Mouse (Mus musculus): ENCODE data around the gene Ntrk2. TPM values are rescaled to one million over a fixed set of nuclear protein-coding genes. Genes with fewer than 3 reads are reported as not detected.

The Ntrk2 gene
- polyA plus RNA-seq, 1 experiment from 2014 or later = 39.8 TPM

DNA sequence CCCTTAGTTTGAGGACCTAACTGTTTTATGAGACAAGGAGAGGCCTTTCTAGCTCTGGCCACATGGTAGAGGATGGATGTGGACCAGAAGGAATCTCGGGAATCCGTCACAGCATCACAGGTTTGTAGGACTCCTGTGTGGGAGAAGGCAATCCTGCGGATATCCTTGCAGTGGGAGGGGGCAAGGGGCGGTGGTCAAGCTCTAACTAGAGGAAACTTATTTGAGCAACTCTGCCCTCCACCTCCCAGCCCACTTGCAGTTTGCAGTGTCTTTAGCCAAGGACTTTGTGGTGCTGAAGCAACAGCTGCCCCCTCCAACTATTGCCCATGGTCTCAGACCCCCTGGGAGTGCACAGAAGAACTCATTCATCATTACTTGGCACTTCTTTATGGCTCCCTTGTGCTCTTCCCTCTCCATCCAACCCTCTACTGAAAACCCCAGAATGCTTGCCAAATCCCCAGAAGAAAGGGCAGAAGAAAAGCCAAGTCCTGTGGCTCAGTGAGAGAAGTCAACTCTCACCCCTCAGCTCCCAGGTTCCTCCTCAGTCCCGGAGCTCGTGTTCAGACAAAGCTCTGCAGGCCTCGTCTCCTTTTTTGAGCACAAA lies 336.9 kb downstream of the Ntrk2 start:
- Histone ChIP-seq H3K4me3 (no peak overlapping the region), H3K4me1 (replicated peaks) (peaks cover 41% of the 10 kb centered on the region), H3K36me3 (no peaks in the 10 kb centered on the region), H3K9me3 (no peaks in the 10 kb centered on the region), H3K27me3 (ENCODE audit: insufficient read depth, poor library complexity, severe bottlenecking) (no peaks in the 10 kb centered on the region), H3K27ac (peak overlapping the region; percentile 81)
- 67% methylated on average over 7 of the region's 7 CpGs for WGBS
- DNase-seq (ENCODE audit: low spot score) = no peak

DNA sequence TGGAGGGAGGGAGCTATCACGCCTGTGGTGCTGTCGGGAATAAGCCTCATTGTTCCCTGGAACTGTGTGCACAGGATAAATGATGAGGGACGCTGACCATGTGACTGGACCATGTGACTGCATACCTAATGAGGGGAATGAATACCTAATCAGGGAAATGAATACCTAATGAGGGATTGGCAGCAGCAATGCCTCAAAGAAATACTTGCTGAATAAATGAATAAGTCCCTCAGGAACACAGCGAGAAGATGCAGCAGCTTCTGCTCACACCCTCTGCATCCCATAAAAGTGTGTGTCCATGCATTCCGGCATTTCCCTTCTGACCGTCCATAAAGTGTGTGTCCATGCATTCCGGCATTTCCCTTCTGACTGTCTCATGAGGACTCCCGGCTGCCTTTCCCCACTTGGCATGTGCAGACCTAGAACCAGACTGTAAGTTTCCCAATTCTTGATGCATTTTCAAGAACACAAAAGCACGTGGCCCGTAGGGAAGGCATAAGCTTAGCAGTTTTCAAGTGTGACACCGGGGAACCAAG lies 338.0 kb downstream of the Ntrk2 start:
- Histone ChIP-seq H3K36me3 (no peaks in the 10 kb centered on the region), H3K27ac (peak overlapping the region; percentile 81), H3K4me3 (no peak overlapping the region), H3K4me1 (replicated peaks) (peaks cover 42% of the 10 kb centered on the region), H3K9me3 (no peaks in the 10 kb centered on the region), H3K27me3 (ENCODE audit: insufficient read depth, poor library complexity, severe bottlenecking) (no peaks in the 10 kb centered on the region)
- WGBS = 70% methylated on average over 11 of the region's 11 CpGs
- peak; percentile 42 for DNase-seq (ENCODE audit: low spot score)

DNA sequence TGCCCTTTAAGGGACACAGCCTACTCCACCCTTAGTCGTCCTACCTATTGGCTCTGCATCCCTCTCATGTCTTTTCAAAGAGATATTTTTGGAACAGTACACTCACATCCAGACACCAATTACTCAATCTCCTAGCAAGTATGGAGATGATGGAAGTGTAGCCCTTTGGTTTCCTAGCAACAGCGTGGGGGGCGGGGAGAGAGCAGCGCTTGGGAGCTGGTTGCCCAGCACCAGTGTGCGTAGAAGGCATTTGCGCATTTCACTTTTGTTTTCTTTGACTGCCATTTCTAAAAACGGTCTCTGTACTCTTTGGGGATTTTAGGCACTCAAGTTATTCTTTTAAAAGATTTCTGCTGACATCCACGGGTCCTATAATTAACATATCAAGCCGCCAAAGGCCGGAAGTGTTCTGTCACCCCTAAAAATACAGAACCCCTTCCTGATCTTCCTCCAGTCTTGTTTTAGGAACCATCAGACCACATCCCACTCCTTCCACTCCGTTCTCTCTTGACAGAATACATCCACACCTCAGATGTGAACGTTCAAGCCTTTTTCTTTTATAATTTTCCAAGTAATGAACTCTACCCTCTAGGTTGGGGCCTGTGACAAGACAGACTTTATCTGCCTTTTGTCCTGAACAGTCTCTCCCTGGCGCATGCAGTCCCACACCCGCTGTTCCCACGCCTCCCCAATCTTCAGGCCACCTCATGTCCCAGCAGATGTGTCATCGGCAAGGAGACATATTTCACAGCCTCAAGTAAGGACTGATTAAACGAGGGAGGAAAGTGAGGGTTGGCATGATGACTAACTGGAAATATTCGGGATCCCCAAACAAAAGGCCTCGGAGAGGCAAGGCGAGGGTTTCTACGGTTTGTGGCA lies 339.5 kb downstream of the Ntrk2 start:
- Histone ChIP-seq H3K27me3 (ENCODE audit: insufficient read depth, poor library complexity, severe bottlenecking) (no peaks in the 10 kb centered on the region), H3K4me1 (replicated peaks) (peaks cover 42% of the 10 kb centered on the region), H3K4me3 (peak overlapping the region; percentile 18; the same call in 1 of the 2 replicates), H3K27ac (peak overlapping the region; percentile 81), H3K9me3 (no peaks in the 10 kb centered on the region), H3K36me3 (no peaks in the 10 kb centered on the region)
- 50% methylated on average over 21 of the region's 21 CpGs for WGBS
- DNase-seq (ENCODE audit: low spot score) = peak; percentile 84

DNA sequence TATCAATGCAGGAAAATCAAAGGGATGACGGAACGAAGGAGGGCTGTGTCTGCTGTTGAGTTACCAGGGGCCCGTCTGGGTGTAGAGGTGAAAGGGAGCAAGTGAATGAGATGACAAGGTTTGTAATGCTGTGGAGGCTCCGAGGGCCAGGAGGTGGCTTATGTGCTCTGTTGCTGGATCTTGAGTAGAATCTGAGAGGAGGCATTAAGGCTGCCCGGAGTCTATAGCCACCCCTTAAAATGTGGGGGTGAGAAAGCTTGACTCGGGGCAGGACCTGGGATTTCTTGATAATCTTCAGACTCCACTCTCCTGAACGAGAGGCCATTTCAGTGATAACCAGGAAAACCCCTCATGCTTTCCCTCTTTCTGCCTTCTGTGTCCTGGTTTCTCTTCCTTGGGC lies 340.2 kb downstream of the Ntrk2 start:
- Histone ChIP-seq H3K36me3 (no peaks in the 10 kb centered on the region), H3K9me3 (no peaks in the 10 kb centered on the region), H3K4me1 (replicated peaks) (peaks cover 42% of the 10 kb centered on the region), H3K27me3 (ENCODE audit: insufficient read depth, poor library complexity, severe bottlenecking) (no peaks in the 10 kb centered on the region), H3K4me3 (no peak overlapping the region), H3K27ac (peak overlapping the region; percentile 81)
- no peak for DNase-seq (ENCODE audit: low spot score)
- WGBS = 88% methylated on average over 7 of the region's 7 CpGs

DNA sequence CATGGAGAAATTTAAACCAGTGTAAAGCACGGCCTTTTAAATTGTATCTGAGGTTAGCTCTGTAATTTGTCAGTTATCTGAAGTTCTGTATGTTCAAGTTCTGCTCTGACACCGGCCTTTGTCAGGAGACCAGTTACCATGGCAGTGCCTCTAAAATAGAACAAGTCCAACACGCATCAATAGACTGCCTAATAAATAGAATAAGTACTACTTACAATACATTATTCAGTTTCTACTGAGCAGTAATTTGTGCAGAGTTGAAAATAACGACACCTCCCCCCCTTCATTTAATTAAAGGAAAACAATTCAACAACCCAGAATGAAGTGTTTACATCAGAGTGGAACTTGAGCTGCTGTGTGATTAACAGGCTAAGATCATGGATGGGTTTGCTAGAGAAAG lies 341.6 kb downstream of the Ntrk2 start:
- 80% methylated on average over 4 of the region's 4 CpGs for WGBS
- H3K27ac ChIP-seq = no peak overlapping the region
- no peak for DNase-seq (ENCODE audit: low spot score)
- H3K9me3 ChIP-seq = no peaks in the 10 kb centered on the region
- H3K27me3 ChIP-seq (ENCODE audit: insufficient read depth, poor library complexity, severe bottlenecking) = no peaks in the 10 kb centered on the region
- no peaks in the 10 kb centered on the region for H3K36me3 ChIP-seq
- H3K4me1 ChIP-seq (replicated peaks) = peaks cover 42% of the 10 kb centered on the region
- no peak overlapping the region for H3K4me3 ChIP-seq

DNA sequence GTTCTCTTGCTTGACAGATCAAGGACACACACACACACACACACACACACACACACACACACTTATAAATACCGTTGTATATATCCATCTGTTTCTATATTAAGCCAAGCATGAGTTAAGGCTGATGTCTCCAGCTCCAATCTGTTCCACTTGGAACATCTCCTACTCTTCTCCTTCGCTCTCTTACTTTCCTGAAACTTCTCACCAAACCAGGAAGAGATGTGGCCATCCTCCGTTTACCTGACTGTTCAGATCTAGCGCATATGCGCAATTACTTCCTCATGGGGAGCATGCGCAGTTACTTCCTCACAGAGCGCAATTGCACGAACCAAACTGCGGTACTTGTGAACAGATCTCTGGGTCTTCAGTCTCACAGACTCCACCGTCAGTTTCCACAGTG lies 342.4 kb downstream of the Ntrk2 start:
- Histone ChIP-seq H3K4me1 (replicated peaks) (peaks cover 34% of the 10 kb centered on the region), H3K36me3 (no peaks in the 10 kb centered on the region), H3K4me3 (no peak overlapping the region), H3K27me3 (ENCODE audit: insufficient read depth, poor library complexity, severe bottlenecking) (no peaks in the 10 kb centered on the region), H3K9me3 (no peaks in the 10 kb centered on the region), H3K27ac (no peak overlapping the region)
- DNase-seq (ENCODE audit: low spot score) = no peak
- 93% methylated on average over 10 of the region's 10 CpGs for WGBS

DNA sequence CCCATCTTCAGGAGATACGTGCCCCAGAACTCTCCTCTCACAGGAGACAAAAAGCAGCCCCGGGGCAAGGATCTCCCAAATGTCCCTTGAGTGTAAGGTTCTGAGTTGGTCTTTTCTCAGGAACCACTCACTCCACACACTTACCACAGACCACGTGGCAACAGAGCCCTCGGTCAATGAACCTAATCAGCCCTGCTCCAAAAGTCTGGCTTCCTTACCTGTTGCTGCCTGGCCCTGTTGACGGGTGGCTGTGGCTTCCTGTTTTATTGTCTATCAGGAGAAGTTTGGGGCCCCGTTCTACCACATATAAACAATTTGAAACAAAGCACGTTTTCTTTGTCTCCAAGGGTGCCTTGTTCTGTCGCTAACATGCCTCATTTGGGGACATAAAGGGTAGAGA lies 357.6 kb downstream of the Ntrk2 start:
- no peaks in the 10 kb centered on the region for H3K36me3 ChIP-seq
- no peak for DNase-seq (ENCODE audit: low spot score)
- no peaks in the 10 kb centered on the region for H3K4me1 ChIP-seq (replicated peaks)
- no peaks in the 10 kb centered on the region for H3K27me3 ChIP-seq (ENCODE audit: insufficient read depth, poor library complexity, severe bottlenecking)
- no peaks in the 10 kb centered on the region for H3K9me3 ChIP-seq
- 90% methylated on average over 8 of the region's 8 CpGs for WGBS
- no peak overlapping the region for H3K4me3 ChIP-seq
- H3K27ac ChIP-seq = no peak overlapping the region

DNA sequence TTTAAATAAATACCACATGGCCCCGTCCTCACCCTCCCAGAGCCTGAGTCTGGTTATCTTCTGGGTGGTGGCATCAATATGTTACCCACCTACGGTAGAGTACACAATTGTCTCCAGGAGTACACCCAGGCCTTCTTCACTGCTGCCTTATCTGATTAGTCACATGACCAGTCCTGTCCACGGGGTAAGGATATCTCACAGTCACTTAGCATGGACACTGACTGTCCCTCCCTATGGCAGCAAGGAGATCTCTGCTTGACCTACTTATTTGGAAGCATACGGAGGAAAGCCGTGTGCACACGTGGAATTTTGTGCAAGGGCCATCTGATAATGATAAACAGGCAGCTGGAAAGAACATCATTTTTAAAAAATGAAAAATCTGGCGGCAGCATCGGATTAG lies 367.5 kb downstream of the Ntrk2 start:
- no peaks in the 10 kb centered on the region for H3K4me1 ChIP-seq (replicated peaks)
- no peak overlapping the region for H3K4me3 ChIP-seq
- no peaks in the 10 kb centered on the region for H3K9me3 ChIP-seq
- H3K27ac ChIP-seq = no peak overlapping the region
- 84% methylated on average over 8 of the region's 8 CpGs for WGBS
- DNase-seq (ENCODE audit: low spot score) = no peak
- H3K27me3 ChIP-seq (ENCODE audit: insufficient read depth, poor library complexity, severe bottlenecking) = no peaks in the 10 kb centered on the region
- H3K36me3 ChIP-seq = no peaks in the 10 kb centered on the region

DNA sequence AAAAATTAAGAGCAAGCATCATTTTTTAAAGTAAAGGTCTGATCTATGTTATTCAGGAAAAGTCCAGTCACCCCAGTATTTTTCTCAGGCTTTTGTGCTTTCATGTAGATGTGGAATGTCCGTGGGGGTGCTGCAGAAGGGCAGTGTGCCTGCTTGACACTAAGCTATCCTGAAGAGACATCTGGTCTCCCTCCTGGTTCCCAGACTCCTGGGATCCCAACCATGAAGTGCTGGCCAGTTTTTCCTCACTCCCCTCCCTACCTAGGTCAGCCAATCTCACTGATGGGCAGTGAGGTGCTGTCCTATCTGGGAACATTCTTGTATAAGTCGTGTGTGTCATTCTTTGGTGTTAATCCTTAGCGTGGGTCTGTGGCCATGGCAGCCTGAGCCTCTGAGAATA lies 369.7 kb downstream of the Ntrk2 start:
- no peak overlapping the region for H3K27ac ChIP-seq
- H3K27me3 ChIP-seq (ENCODE audit: insufficient read depth, poor library complexity, severe bottlenecking) = no peaks in the 10 kb centered on the region
- H3K4me1 ChIP-seq (replicated peaks) = peaks cover 6% of the 10 kb centered on the region; the same call in 1 of the 2 replicates
- no peaks in the 10 kb centered on the region for H3K36me3 ChIP-seq
- no peak overlapping the region for H3K4me3 ChIP-seq
- WGBS = 85% methylated on average over 3 of the region's 3 CpGs
- no peaks in the 10 kb centered on the region for H3K9me3 ChIP-seq
- no peak for DNase-seq (ENCODE audit: low spot score)

DNA sequence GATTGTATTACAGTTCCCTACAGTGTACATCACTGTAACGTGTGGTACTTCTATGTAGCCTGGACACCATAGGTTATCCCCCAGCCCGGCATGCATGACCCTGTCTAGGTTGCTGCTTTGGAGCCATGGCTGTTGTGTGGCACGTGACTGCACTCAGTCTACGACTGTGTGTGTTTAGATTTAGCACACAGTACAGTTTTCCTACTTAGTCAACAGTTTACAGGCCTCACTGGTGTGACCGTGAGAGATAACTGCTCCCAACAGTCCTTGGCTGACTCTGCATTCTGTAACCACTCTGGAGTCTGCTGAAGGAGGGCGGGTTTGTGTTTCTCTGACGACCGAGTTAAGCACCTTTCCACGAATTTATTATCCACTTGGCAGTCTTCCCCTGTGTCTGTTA lies 370.1 kb downstream of the Ntrk2 start:
- Histone ChIP-seq H3K4me3 (no peak overlapping the region), H3K27ac (no peak overlapping the region), H3K27me3 (ENCODE audit: insufficient read depth, poor library complexity, severe bottlenecking) (no peaks in the 10 kb centered on the region), H3K9me3 (no peaks in the 10 kb centered on the region), H3K4me1 (replicated peaks) (peaks cover 10% of the 10 kb centered on the region), H3K36me3 (no peaks in the 10 kb centered on the region)
- WGBS = 89% methylated on average over 9 of the region's 9 CpGs
- DNase-seq (ENCODE audit: low spot score) = no peak

DNA sequence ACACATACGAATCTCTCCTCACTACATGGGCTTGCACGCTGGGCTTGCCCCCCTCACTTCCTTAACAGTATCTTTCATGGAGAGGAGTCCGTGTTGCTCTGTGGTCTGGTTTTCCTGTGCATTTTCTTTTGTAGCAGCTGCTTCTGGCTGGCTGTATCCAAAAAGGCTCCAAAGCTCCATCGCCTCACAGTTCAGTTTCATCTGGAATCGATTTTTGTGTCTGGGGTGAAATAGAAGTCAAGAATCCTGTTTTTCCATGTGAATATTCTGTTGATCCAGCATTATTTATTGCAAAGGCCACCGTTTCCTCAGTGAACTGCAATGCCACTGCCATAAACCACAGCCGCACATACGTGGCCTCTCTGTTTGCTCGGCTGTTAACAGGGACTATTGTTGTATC lies 370.6 kb downstream of the Ntrk2 start:
- Histone ChIP-seq H3K27me3 (ENCODE audit: insufficient read depth, poor library complexity, severe bottlenecking) (no peaks in the 10 kb centered on the region), H3K9me3 (no peaks in the 10 kb centered on the region), H3K27ac (no peak overlapping the region), H3K4me3 (no peak overlapping the region), H3K36me3 (no peaks in the 10 kb centered on the region), H3K4me1 (replicated peaks) (peaks cover 13% of the 10 kb centered on the region)
- DNase-seq (ENCODE audit: low spot score) = no peak
- WGBS = 87% methylated on average over 9 of the region's 9 CpGs

DNA sequence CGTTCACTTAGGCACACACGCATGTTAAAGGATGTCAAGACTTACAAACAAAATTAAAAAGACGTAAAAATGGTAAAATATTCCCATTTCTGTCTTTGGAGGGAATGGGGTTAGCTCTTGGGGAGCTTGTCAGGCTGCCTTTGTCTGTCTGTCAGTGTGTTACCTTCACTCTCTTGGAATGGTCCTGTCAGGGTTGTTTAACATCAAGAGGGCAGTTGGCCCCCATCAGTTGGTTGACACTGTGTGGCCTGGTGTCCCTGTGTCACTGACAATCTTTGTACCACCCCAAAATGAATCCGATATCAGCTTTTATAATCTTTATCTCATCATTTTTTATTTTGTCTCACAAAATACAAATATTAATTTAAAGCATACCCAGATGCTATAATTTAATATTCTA lies 373.6 kb downstream of the Ntrk2 start:
- peaks cover 13% of the 10 kb centered on the region for H3K4me1 ChIP-seq (replicated peaks)
- H3K36me3 ChIP-seq = no peaks in the 10 kb centered on the region
- WGBS = 86% methylated on average over 4 of the region's 4 CpGs
- H3K27me3 ChIP-seq (ENCODE audit: insufficient read depth, poor library complexity, severe bottlenecking) = no peaks in the 10 kb centered on the region
- peaks cover 4% of the 10 kb centered on the region; the same call in 1 of the 2 replicates for H3K9me3 ChIP-seq
- no peak for DNase-seq (ENCODE audit: low spot score)
- no peak overlapping the region for H3K4me3 ChIP-seq
- H3K27ac ChIP-seq = no peak overlapping the region

DNA sequence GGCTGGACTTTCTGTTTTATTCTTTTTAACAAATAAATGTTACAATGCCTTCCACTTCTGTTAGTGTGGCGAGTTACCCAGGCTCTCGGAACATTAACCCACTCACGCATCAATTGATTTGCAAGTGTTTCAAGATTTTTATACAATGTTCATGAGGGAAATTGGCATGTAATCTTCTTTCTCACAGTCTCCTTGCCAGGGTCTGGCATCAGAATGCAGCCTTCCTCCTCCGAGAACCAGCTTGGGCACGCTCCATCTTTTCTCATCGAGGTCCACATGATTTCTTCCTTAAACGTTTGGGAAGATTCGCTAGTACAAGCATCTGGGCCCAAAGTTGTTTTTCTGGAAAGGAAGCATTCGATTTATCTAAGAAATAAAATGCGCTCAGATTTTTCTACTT lies 374.4 kb downstream of the Ntrk2 start:
- Histone ChIP-seq H3K27me3 (ENCODE audit: insufficient read depth, poor library complexity, severe bottlenecking) (no peaks in the 10 kb centered on the region), H3K27ac (no peak overlapping the region)
- WGBS = 79% methylated on average over 10 of the region's 10 CpGs

More for the DNA sequence above, 374.4 kb downstream of the Ntrk2 start:
- peaks cover 13% of the 10 kb centered on the region for H3K4me1 ChIP-seq (replicated peaks)
- H3K4me3 ChIP-seq = no peak overlapping the region
- H3K9me3 ChIP-seq = peaks cover 4% of the 10 kb centered on the region; the same call in 1 of the 2 replicates
- no peaks in the 10 kb centered on the region for H3K36me3 ChIP-seq
- no peak for DNase-seq (ENCODE audit: low spot score)

All from hindbrain, embryonic 10.5 days (tissue).